Mouse (Mus musculus) ES-CJ7 (cell line): ENCODE results near the gene Wdfy1.

Source experiments
- DNase-seq: peaks from one replicate; pipeline ENCODE4 v3.0.0; 2011; ENCODE audit warnings: low read depth, low spot score

The Wdfy1 gene

GRCm38 (mm10) chr1:79775927-79776458 lies at the start of gene Wdfy1, which contains the start of gene Mrpl44:
TSS of gene Wdfy1 (minus strand) at chr1:79776143.
TSS of gene Mrpl44 (plus strand) at chr1:79776018.
- peak; percentile 98 for DNase-seq

DNA sequence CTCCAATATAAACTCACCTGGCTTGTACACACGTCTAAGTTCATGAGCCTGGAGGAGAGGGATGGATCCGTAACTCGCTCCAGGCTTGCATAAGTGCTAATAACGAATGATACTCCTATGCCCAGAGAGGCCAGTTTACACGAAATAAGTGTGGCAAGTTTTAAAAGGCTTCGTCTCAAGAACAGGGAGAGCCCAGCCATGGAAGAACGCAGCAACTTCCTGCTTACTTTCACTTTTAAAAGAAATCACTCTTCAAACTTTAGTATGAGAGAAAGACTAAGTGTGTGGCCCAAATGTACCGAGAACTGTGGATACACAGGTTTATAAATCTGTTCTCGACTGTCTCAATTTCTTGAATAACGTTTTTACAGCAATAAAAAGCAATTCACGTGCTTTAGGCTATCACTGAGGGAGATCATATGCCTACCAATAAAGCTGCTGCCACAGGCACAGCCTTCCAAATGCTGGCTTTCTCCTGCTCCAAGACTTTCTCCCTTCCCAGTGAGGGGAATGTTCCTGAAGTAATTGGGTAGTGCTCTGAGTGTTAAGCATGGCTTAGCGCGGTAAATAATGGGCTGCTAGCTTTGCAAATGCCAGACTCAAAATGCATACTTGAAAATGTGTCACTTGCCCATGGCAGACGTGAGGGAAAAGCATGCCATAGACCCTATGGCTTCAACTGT lies 48.1 kb upstream of the Wdfy1 start:
- no peak for DNase-seq

DNA sequence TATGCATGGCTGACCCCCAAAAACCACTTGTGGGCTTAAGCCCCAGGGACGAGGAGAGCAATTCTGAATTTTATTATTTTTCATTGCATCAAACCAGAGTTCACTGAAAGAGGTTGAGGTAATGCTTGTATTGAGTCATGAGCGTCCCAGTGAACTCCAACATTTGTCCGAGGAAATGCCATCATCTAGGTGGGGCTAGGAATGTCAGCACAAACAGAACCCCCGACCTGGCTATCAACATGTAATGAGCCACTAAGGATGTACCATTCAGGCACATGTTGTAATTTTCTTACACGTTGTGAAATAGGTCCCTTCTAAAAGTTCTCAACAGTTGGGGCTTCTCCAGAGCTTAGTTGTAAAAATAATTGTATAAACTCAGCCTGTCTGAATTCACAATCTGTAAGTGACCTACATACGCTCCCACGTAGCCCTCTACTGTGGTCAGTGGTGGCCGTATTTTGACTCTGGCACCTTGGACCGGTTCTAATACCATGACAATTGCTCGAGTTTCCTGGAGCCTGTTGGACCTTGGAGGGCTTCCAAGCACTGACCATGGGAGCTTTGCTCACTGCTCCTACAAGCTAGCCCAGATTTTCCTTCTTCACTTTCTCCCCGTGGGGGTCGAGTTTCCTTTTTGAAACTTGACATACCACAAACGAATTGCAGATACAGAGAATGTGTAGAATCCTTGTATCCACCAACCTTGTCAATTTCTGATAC lies 47.0 kb upstream of the Wdfy1 start:
- DNase-seq, result no peak

DNA sequence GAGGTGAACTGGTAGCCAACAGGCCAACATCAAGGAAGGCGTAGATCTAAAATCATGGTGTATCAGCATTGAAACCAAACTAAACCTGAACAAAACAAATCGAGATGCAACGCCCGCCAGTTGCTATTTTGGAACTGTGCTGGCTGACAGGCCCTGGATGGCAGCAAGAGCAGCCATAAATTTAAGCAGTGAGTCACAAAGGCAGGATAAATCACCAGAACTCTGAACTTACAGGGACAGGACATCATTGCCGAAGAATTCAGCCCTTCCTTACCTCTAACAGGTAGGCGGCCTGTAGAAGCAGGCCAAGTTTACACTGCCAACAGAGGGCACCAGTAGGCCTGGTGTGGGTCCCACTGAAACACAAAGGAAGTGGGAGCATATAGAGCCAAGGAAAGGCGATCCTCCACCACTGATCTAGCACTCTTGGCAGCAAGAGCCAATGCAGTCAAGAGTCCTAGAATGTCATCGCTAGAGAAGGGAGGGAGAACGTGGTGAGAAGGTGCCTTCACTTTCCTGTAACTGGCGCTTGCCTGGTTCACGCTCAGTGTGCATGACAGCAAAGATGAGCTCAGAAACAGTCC lies 43.4 kb upstream of the Wdfy1 start:
- DNase-seq, result no peak

- no peak for DNase-seq
These were observed 39.5 kb upstream of the Wdfy1 start for GRCm38 (mm10) chr1:79815446-79815845.

- no peak for DNase-seq
These were observed 33.5 kb upstream of the Wdfy1 start for GRCm38 (mm10) chr1:79809447-79809846.

- DNase-seq, result no peak
These were observed 30.9 kb upstream of the Wdfy1 start for GRCm38 (mm10) chr1:79806865-79807264.

- no peak for DNase-seq
These were observed 27.7 kb upstream of the Wdfy1 start for GRCm38 (mm10) chr1:79803614-79804013.

DNA sequence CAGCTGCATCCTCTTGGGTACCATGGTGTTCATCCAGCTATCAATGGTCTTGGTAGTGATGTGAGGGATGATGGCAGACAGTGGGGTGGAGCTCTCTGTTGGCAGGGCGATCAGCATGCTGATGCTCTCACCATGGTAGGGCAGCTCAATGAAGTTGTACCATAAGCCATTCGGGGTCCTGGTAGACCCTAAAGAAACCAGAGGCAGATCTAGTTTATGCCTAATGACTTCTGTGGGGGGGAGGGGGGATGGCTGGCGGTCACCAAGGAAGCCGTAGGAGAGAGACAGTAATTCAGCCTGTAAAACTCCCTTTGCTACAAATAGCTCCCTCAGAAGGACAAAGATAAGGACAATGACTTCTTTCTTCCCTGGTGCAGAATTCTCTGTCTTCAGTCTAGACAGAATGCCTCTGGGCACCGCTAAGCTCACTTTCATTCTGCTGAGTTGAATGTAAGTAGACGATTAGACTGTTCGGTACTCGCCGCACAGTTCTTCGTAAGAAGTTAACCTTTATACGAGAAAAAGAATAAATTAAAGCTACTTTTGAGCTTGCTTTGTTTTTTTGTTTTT lies 27.0 kb upstream of the Wdfy1 start:
- DNase-seq, result no peak

DNA sequence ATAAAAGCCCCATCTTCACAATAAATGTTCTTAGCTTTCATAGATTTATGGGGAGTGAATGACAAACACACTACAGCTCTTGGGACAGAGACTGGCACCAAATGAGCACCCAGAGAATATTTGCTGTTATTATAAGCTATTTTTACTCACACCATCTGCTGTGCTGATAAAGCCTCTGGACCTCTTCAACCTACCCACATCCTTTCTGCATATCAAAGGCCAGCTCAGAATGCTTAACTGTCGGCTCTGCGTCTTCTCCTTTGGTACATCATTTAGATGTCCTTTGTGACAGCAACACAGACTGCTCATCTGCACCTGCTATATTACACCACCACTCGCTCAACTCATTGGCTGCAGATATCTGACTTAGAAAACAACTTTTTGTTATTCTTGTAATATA lies 21.1 kb upstream of the Wdfy1 start:
- DNase-seq, result no peak

DNA sequence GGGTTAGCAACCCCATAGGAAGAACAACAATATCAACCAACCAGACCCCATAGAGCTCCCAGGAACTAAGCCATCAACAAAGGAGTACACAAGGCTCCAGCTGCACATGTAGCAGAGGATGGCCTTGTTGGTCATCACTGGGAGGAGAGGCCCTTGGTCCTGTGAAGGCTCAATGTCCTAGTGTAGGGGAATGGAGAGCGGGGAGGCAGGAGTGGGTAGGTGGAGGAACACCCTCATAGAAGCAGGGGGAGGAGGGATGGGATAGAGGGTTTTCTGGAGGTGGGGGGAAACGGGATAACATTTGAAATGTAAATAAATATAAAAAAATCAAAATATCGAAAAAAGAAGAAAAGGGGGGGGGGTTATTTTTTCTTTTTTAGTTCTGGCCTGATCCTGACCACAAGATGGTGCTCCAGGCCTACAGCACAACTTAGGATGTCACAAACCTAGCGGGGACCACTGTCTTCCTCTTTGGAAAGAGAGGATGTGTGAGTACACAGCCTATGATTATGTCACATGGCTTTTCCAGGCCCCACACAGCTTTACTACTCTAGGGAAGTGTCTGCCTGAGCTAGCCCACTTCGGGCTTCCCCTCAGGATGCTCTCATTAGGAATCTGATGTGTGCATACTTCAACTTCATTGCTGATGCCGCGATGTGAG lies 10.5 kb upstream of the Wdfy1 start:
- no peak for DNase-seq

- DNase-seq, result peak; percentile 54
These were observed 6.5 kb upstream of the Wdfy1 start for GRCm38 (mm10) chr1:79782433-79782832.

DNA sequence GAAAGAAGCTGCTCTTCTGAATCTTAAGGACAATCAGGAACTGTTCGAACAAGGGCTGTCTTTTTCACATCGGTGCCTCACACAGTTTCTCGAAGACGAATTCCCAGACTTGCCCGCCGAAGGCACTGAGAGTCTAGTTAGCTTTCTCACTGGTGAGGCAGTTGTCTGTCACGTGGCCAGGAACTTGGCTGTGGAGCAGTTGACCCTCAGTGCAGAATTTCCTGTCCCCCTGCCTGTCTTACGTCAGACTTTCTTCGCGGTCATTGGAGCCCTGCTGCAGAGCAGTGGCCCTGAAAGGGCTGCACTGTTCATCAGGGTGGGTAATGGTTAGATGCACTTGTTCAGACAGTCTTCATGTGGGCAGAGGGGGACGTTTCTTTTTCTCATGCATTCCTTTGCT lies 2.1 kb upstream of the Wdfy1 start:
- DNase-seq, result no peak

DNA sequence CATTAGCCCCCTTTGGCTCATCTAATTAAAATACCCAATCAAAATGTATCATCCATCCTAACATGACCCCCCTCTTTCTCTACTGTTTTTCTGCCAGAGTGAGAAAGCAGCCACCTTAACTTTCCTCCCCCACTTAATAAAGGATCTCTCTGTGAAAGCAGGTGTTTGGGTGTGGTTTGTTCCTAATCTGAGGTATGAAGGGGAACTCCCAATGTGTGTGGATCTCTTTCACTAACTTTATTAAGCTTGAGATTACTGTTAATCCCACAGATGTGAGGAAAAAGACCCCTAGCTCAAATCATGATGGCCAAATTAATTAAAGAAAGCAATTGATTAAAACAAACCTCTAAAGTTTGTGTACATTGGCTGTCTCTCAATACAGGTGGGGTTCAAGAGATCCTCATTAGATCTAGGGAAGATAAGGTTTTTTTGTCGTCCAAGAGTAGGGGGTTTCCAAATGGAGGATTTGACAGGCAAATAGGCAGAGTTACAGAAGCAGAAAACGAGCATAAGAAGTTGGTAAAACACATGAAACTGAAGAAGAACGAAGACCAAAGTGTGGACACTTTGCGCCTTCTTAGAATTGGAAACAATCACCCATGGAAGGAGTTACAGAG lies 1.7 kb downstream of the Wdfy1 start:
- no peak for DNase-seq

DNA sequence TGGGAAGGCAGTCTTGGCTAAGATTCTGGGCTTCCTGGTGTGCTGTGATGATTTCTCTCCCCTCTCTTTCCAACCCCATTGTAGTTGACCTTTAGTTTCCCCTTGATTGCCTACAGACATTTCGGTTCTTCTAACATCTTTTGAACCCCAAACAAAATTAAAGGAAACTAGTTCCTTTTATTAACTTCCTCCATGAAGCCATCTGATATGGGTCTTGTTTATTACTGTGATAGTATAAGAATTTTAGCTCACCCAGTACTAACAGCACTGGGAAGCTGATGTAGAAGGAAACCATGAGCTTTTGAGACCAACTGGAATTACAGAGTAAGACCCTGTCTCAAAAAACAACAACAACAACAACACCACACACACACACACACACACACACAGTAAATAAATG lies 7.7 kb downstream of the Wdfy1 start:
- no peak for DNase-seq

DNA sequence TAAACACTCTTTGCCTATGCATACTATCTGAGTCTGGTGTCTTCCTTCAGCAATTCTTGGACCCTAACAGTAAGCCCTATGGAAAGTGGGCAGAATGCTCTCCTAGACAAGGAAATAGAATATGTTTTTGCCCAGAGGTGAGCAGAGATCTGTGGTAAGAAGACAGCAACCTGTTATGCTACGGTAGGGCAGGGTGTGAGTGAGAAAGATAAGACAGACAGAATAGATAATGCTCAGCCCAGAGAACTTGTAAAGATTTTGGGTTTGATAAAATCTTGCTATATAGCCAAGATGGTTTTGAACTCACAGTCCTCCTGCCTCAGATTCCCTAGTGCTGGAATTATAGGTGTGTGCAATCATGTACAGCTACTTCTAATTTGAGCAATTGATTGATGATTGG lies 11.5 kb downstream of the Wdfy1 start:
- DNase-seq, result no peak

- DNase-seq, result no peak
These were observed 11.9 kb downstream of the Wdfy1 start for GRCm38 (mm10) chr1:79764031-79764430.

GRCm38 (mm10) chr1:79762282-79763250 lies 13.4 kb downstream of the Wdfy1 start:
- no peak for DNase-seq

- DNase-seq, result no peak
These were observed 14.0 kb downstream of the Wdfy1 start for GRCm38 (mm10) chr1:79761917-79762271.
